Mouse (Mus musculus): ENCODE data around the gene Gstm4. TPM values are rescaled to one million over a fixed set of nuclear protein-coding genes. Genes with fewer than 3 reads are reported as not detected.
A peak's percentile ranks its signal among the peaks of the same experiment; 100 is the strongest.

Gene Gstm4
- total and polyA plus RNA-seq, 2 experiments from 2014 or later: 4.1 to 25.9 TPM

DNA sequence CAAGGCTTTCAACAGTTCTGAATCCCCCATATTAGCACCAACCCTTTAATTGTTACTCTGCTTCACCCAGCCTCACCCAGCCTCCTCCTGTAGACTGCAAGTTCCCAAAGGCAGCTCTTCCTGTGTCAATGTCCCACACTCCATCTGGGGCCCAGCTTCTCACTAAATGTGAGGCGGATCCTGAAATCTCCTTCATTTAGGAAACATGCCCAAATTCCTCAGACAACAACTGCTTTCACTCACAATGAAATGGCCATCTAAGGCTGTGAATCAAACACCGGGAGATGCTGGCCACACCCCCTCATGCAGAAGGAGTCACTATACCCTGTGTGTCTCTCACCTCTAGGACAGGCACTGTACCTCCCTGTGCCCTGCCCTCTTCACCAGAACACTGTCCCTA lies 45.2 kb upstream of the Gstm4 start:
- Histone ChIP-seq H3K9ac (replicated peaks; ENCODE audit: low read length, poor library complexity, severe bottlenecking) (no peak overlapping the region), H3K27ac (ENCODE audit: low read depth, low read length) (no peak overlapping the region), H3K36me3 (ENCODE audit: insufficient read depth, low read length) (no peaks in the 10 kb centered on the region), H3K27me3 (ENCODE audit: insufficient read depth, low read length) (no peaks in the 10 kb centered on the region), H3K9me3 (ENCODE audit: low read length) (no peaks in the 10 kb centered on the region), H3K4me3 (ENCODE audit: low read depth, low read length) (no peak overlapping the region), H3K4me1 (ENCODE audit: insufficient read depth, low read length) (0 out of 2 replicates have a peak, but pooled peaks cover 5% of the 10 kb centered on the region), H3K4me2 (ENCODE audit: low read depth, low read length, poor library complexity, severe bottlenecking) (no peak overlapping the region)
- DNase-seq (ENCODE audit: low spot score): no peak
- ATAC-seq (ENCODE audit: low FRiP score): no peak
- no peak for TF ChIP-seq CTCF (IDR thresholded peaks at IDR 0.05)
- WGBS: 60% methylated on average over 2 of the region's 2 CpGs

DNA sequence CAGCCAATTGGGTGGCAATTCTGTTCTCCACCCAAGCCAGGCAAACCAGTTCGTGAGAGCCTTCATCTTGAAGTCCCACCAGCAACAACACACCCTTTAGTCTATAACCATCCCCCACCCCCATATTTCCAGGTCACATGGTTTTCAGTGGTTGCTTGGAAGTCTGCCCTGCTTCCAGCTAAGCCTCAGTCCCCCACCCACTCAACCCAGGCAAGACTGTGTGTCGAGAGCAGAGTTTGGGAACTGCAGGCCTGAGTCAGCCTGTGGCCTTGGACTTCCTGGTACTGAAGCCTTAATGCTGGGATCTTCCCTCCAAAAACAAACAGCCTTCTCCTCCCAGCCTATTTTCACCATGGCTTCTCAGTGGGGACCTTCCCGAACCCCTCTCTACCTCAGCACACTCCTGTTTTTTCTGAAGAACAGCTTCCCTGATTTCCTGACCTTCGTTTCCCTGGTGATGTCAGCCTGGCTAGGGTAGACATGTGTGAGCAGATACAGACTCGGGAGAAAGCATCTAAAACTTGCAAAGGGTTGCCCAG lies 44.2 kb upstream of the Gstm4 start:
- 37% methylated on average over 5 of the region's 5 CpGs for WGBS
- no peak for TF ChIP-seq CTCF (IDR thresholded peaks at IDR 0.05)
- no peak for DNase-seq (ENCODE audit: low spot score)
- no peak overlapping the region for H3K9ac ChIP-seq (replicated peaks; ENCODE audit: low read length, poor library complexity, severe bottlenecking)
- no peak overlapping the region for H3K4me3 ChIP-seq (ENCODE audit: low read depth, low read length)
- H3K9me3 ChIP-seq (ENCODE audit: low read length): no peaks in the 10 kb centered on the region
- H3K27ac ChIP-seq (ENCODE audit: low read depth, low read length): no peak overlapping the region
- no peaks in the 10 kb centered on the region for H3K36me3 ChIP-seq (ENCODE audit: insufficient read depth, low read length)
- no peaks in the 10 kb centered on the region for H3K27me3 ChIP-seq (ENCODE audit: insufficient read depth, low read length)
- ATAC-seq (ENCODE audit: low FRiP score): no peak
- peaks cover 14% of the 10 kb centered on the region; the same call in 1 of the 2 replicates for H3K4me1 ChIP-seq (ENCODE audit: insufficient read depth, low read length)
- H3K4me2 ChIP-seq (ENCODE audit: low read depth, low read length, poor library complexity, severe bottlenecking): no peak overlapping the region

DNA sequence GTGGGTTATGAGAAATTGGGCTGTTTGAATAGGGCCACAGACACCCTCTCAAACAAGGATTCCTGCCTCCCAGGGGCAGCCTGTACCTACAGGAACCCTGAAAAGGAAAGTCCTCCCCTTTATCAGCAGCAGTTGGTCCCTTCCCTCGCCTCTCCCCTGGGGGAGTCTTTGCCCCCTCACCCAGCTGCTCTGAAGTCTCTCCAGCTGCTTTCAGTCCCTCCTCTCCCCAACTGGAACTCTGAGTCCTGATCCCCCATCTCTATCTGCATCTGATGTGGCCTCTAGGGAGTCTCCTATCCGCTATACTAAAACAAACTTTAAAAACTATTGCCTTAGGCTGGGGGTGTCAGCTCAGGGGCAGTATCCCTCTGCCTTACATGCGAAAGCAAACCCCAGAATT lies 42.6 kb upstream of the Gstm4 start:
- Histone ChIP-seq H3K27me3 (ENCODE audit: insufficient read depth, low read length) (no peaks in the 10 kb centered on the region), H3K4me2 (ENCODE audit: low read depth, low read length, poor library complexity, severe bottlenecking) (no peak overlapping the region), H3K9ac (replicated peaks; ENCODE audit: low read length, poor library complexity, severe bottlenecking) (no peak overlapping the region), H3K27ac (ENCODE audit: low read depth, low read length) (no peak overlapping the region), H3K9me3 (ENCODE audit: low read length) (no peaks in the 10 kb centered on the region), H3K36me3 (ENCODE audit: insufficient read depth, low read length) (no peaks in the 10 kb centered on the region), H3K4me3 (ENCODE audit: low read depth, low read length) (no peak overlapping the region), H3K4me1 (ENCODE audit: insufficient read depth, low read length) (peaks cover 24% of the 10 kb centered on the region; the same call in 1 of the 2 replicates)
- no peak for ATAC-seq (ENCODE audit: low FRiP score)
- DNase-seq (ENCODE audit: low spot score): no peak
- TF ChIP-seq CTCF (IDR thresholded peaks at IDR 0.05): no peak
- WGBS: 84% methylated on average over 3 of the region's 3 CpGs

DNA sequence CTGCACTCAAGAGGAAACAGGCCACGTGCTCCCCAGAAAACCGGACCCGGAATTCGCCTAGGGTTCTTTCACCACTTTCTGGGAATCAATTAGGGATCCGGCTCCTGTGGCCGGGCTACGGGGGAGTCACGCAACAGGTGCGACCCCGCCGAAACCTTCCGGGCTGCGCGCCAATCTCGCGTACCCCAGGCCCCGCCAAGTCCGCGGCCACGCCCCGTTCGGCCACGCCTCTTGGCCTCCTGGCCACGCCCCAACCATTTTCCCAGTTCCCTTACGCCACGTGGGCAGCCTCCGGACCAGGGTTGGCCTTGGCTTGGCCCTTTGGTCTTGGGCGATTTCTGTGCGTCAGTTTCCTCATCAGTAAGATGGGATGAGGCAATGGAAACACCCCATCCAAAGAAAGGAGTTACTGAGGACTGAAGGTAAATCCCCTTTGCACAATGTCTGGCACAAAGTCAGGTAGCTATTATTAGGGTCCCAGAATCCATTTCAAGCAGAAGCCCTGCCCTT lies 41.8 kb upstream of the Gstm4 start, which contains the start of gene Ampd2:
Ampd2 (minus strand) TSS at position 182 of the 510 bp plus-strand sequence.
- Histone ChIP-seq H3K4me2 (ENCODE audit: low read depth, low read length, poor library complexity, severe bottlenecking) (peak within 1 kb of the TSS; percentile 94), H3K36me3 (ENCODE audit: insufficient read depth, low read length) (no peaks in the 10 kb centered on the region), H3K4me3 (ENCODE audit: low read depth, low read length) (peak within 1 kb of the TSS; percentile 65), H3K9me3 (ENCODE audit: low read length) (no peaks in the 10 kb centered on the region), H3K27me3 (ENCODE audit: insufficient read depth, low read length) (no peaks in the 10 kb centered on the region), H3K9ac (replicated peaks; ENCODE audit: low read length, poor library complexity, severe bottlenecking) (peak within 1 kb of the TSS; percentile 72), H3K27ac (ENCODE audit: low read depth, low read length) (peak within 1 kb of the TSS; percentile 72), H3K4me1 (ENCODE audit: insufficient read depth, low read length) (peaks cover 25% of the 10 kb centered on the region; the same call in 1 of the 2 replicates)
- TF ChIP-seq CTCF (IDR thresholded peaks at IDR 0.05): no peak
- WGBS: 1% methylated on average over 29 of the region's 29 CpGs
- DNase-seq (ENCODE audit: low spot score): peak; percentile 39
- ATAC-seq (ENCODE audit: low FRiP score): no peak

DNA sequence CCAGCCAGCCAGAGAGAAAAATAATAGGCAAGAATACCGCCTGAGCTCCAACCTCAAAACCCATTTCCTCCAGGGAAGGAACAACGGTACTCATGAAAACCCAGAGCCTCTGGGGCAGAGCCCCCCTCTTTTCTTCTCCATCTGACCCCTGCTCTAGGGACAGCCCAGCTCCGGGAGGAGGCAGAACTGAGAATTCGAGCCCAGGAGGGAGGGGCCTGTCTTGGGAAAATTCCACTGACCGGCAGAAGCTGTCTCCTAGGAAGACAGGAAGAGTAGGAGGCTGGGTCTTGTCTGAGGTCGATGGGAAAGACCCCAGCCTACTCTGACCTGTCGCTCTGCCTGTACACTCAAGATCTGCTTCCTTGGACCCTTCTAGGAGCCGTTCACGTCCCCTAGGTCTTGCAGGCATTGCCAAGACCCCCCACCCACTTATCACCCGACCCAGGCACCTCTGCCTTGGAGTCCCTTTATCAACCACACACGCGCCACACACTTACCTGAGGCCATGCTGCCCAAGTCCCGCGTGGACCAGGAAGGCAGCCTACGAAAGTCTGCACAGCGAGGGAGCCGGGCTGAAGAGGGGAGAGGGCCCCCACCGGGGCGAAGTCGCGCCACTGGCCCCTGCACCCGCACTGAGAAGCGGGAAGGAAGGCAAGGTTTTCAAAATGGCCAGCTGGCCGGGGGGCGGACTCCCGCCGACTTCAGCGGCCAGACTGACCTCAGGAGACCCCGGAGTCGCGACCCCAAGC lies 41.2 kb upstream of the Gstm4 start:
- under 1% methylated on average over 31 of the region's 31 CpGs for WGBS
- ATAC-seq (ENCODE audit: low FRiP score): peak; percentile 61
- Histone ChIP-seq H3K4me2 (ENCODE audit: low read depth, low read length, poor library complexity, severe bottlenecking) (peak overlapping the region; percentile 94), H3K27me3 (ENCODE audit: insufficient read depth, low read length) (no peaks in the 10 kb centered on the region), H3K27ac (ENCODE audit: low read depth, low read length) (peak overlapping the region; percentile 72), H3K9ac (replicated peaks; ENCODE audit: low read length, poor library complexity, severe bottlenecking) (peak overlapping the region; percentile 72), H3K4me3 (ENCODE audit: low read depth, low read length) (peak overlapping the region; percentile 65), H3K4me1 (ENCODE audit: insufficient read depth, low read length) (peaks cover 25% of the 10 kb centered on the region; the same call in 1 of the 2 replicates), H3K9me3 (ENCODE audit: low read length) (no peaks in the 10 kb centered on the region), H3K36me3 (ENCODE audit: insufficient read depth, low read length) (peaks cover under 1% of the 10 kb centered on the region; the same call in 1 of the 2 replicates)
- no peak for TF ChIP-seq CTCF (IDR thresholded peaks at IDR 0.05)
- peak; percentile 66 for DNase-seq (ENCODE audit: low spot score)

DNA sequence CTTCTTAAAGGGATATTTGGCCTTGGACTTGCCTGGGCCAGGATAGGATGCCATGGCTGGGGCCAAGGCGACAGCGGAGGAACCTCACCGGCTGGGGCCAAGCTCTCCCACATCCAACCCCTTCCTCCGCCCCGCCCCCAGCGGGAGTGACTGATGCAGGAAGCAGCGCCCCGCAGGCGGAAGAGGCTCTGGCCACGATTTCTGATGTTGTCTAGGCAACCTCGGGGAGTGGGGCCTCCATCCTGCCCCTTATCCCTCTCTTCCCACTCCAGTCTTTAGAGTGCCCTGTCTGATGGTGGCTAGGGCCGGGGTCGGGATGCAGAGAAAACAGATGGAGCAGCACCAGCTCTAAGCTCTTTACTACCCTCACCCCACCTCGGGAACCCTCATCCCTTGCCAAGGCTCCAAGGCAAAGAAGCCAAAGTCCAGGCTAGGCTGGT lies 40.6 kb upstream of the Gstm4 start:
- Histone ChIP-seq H3K4me2 (ENCODE audit: low read depth, low read length, poor library complexity, severe bottlenecking) (peak overlapping the region; percentile 94), H3K9me3 (ENCODE audit: low read length) (no peaks in the 10 kb centered on the region), H3K36me3 (ENCODE audit: insufficient read depth, low read length) (peaks cover 3% of the 10 kb centered on the region; the same call in 1 of the 2 replicates), H3K9ac (replicated peaks; ENCODE audit: low read length, poor library complexity, severe bottlenecking) (peak overlapping the region; percentile 72), H3K4me3 (ENCODE audit: low read depth, low read length) (peak overlapping the region; percentile 65), H3K27ac (ENCODE audit: low read depth, low read length) (peak overlapping the region; percentile 72), H3K4me1 (ENCODE audit: insufficient read depth, low read length) (peaks cover 25% of the 10 kb centered on the region; the same call in 1 of the 2 replicates), H3K27me3 (ENCODE audit: insufficient read depth, low read length) (no peaks in the 10 kb centered on the region)
- WGBS: 2% methylated on average over 12 of the region's 14 CpGs
- peak; percentile 59 for TF ChIP-seq CTCF (IDR thresholded peaks at IDR 0.05)
- ATAC-seq (ENCODE audit: low FRiP score) (peak; percentile 85), DNase-seq (ENCODE audit: low spot score) (peak; percentile 94)
